Mouse (Mus musculus): ENCODE data around the gene Vbp1. TPM values are rescaled to one million over a fixed set of nuclear protein-coding genes. Genes with fewer than 3 reads are reported as not detected.

The Vbp1 gene
- polyA plus RNA-seq (2017; shearing (Covaris generic)), result 100 to 1,000 TPM; 125 to 136 TPM

DNA sequence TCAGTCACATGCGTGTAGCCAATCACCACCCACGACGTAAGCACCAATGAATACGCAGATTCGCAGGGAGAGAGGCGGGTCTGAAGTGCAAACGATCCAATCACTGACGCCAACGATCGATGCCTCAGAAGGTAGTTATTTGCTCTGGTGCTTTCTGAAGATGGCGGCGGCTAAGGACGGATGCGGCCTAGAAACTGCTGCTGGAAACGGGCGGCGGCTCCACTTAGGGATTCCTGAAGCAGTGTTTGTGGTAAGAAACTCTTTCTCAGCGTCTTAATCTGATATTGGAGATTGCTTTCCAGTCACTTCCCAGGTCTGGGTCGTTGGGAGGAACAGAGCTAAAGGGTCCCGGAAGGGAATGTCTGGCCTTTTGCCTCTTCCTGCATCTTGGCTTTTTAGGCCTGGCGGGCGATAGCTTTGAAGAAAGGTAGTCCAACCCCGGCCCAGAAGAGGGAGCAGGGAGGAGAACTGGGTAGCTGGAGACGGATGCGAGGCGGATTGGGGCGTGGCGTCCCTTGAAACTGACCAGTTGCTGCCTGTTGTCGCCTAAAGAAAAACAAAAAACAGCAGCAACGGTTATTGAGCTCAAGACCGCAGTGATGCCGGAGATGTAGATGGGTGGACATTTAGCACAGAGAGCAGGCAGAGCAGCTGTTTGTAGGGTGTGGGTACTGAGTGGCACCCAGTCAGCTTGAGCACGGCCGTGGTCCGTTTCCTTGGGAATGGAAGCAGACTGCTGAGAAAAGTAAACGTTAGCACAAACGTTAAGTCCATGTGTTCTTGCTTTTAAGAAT, at the start of gene Vbp1:
Gene Vbp1 (plus strand): TSS at position 121 of the 794 bp plus-strand sequence.

DNA sequence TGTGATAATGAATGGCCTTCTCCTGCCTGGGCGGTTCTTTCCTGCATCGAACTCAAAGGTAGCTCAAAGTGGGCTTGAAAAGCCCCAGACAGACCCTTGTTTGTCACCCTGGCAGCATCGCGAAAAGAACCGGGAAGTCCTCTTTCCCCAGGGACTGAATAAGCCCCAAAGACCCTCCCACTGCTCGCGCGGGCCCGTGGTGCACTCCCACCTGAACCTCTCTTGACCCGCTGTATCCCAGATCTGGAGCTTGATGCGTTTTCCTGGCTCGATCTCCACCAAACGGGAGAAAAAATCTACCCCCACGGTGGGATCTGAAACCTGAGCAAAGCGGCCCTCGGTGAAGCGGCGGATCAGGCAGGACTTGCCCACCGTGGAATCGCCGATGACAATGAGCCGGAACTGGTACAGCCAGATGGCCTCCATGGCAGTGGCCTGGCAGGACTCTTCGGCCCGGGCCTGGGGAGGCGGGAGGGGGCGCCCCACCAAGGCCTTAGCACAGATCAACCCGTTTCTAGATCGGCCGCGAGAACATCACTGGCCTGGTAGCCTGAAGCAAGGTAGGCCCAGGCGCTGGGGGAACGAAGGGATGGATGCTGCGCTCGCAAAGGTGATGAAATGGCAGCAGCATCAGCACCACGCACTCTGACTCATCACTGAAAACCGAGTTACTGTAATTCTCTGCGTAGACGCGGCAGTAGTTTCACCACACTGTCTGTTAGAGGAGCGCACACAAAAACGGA, 63.7 kb downstream of the Vbp1 start, which contains the start of gene Rab39b:
Gene Rab39b (minus strand): TSS at position 650 of the 743 bp plus-strand sequence.

Other genes starting within 250 kb of the Vbp1 start
- gene Fundc2, start 131.9 kb upstream of the Vbp1 start, polyA plus RNA-seq (2017; shearing (Covaris generic)), result 10 to 100 TPM; 59.8 to 64.5 TPM
- 1 to 10 TPM; 1.2 to 1.5 TPM for gene F8, start 131.7 kb upstream of the Vbp1 start, polyA plus RNA-seq (2017; shearing (Covaris generic))
- gene Cmc4, start 97.7 kb upstream of the Vbp1 start, polyA plus RNA-seq (2017; shearing (Covaris generic)), result 10 to 100 TPM; 19.1 to 22.2 TPM
- 1 to 10 TPM; 6.8 to 8.3 TPM for gene Mtcp1, start 97.7 kb upstream of the Vbp1 start, polyA plus RNA-seq (2017; shearing (Covaris generic))
- 10 to 100 TPM; 52.5 to 58.1 TPM for gene Brcc3, start 97.7 kb upstream of the Vbp1 start, polyA plus RNA-seq (2017; shearing (Covaris generic))
- gene Rab39b, start 63.9 kb downstream of the Vbp1 start, polyA plus RNA-seq (2017; shearing (Covaris generic)), result 1 to 10 TPM in 1 of 2 experiments, under 1 TPM in 1; 0.57 to 1.4 TPM

Data from activated CD4-positive, CD25-positive, alpha-beta regulatory T cell (primary cell).